Mouse (Mus musculus) yolk sac, embryonic 10.5 days (tissue): Measurements from ENCODE around the gene Riok2.

Experiments
- DNase-seq: peaks from one replicate; pipeline ENCODE4 v3.0.0-alpha.2; 2017; ENCODE audit warnings: low spot score

Riok2 gene

GRCm38 (mm10) chr17:17408137-17408536 is 34.0 kb downstream of the Riok2 start:
- DNase-seq: no peak

DNA sequence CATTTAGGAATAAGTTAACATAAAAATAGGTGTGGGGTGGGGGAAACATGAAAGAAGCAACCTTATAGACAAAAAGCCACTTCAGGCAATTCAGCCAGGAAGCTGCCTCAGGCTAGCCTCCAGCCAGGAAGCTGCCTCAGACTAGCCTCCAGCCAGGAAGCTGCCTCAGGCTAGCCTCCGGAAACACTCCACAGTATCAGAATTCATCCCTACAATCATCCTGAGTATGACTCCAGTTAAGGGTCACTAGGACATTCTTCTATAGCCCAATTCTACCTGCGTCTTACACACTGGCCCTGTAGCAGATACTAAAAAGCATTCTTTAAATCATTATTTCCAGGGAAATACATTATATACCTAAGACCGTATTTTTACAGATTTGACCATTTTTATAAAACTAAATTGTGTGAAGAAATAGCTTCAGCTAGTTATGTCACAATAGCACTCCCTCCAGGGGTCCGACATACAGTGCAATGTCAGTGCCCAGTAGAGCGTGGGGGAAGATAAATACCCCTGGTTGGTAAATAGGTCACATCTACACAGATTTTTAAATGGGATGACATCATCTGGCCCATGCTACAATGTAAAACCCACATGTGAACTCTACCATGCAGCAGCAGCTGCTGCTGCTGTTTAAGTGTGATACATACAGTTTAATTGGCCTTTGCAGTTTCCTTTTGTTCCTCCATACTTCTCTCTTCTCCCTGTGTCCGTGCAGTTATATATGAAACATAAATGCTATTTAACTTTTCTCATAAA is 34.8 kb downstream of the Riok2 start:
- DNase-seq: no peak

GRCm38 (mm10) chr17:17409601-17410000 is 35.5 kb downstream of the Riok2 start:
- no peak for DNase-seq

DNA sequence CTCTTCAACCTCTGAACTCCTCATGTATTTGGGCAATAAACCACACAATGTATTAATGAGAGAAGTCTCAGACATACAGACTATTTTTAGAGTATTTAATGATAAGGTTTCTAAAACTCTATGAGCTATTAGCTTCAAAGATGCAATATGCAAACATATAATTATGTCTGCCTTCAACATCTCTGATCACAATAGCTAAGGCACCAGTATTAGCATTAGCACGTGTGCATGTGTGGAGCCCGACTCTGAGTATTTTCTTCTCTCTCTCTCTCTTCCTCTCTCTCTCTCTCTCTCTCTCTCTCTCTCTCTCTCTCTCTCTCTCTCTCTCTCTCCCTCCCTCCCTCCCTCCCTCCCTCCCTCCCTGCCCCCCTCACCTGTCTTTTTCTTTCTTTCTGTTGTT is 37.3 kb downstream of the Riok2 start:
- DNase-seq: no peak

DNA sequence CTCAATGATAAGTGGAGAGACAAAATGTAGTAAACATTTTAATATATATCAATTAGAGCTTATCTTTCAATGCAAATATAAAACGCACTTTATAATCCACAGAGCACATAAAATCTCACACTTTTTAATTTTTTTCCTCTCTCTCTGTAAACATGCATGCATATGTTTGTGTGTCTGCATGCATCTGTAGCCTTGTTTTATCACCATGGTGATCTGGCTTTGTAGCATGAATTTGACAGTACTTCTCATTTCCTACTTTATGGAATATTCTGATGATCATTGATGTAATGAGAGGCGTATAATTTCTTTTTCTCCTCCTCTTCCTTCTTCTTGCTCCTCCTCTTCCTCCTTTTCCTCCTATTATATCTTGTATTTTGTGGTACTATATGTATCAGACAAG is 38.1 kb downstream of the Riok2 start:
- no peak for DNase-seq

DNA sequence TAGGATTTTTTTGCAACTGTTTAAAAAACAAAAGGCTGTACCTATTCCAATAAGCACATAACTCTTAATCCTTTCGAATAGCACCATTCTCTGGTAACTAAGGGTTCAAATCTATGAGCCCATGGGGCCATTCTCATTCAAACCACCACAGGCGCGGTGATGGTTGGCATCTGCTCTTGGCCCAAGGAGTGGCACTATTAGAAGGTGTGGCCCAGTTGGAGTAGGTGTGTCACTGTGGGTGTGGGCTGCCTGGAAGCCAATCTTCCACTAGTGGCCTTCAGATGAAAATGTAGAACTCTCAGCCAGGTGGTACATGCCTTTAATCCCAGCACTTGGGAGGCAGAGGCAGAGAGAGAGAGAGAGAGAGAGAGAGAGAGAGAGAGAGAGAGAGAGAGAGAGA is 40.1 kb downstream of the Riok2 start:
- DNase-seq: no peak

DNA sequence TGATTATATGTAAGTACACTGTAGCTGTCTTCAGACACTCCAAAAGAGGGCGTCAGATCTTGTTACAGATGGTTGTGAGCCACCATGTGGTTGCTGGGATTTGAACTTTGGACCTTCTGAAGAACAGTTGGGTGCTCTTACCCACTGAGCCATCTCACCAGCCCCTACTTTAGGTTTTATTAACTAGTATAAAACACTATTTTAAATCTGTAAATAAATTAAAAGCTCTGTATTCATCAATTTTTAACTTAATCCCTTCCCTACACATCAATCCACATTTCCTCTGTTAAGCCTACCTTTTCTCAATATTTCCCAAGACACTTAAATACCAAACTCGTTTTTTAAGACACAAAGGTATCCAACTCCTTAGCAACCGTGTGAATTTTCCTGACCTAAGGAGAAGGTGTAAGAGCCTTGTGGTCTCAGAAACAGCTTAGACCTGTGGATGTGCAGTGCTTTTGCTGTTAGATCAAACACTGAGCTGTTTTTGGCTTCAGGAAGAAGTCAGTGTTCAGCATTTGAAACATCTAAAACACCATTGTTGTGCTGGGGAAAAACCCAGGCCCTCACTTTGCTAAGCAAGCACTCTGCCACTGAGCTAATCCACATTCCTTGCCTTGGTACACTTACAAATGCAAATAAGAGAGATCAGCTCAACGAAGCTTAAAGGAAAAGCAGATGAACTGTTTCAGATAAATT is 50.6 kb downstream of the Riok2 start:
- DNase-seq: no peak

- no peak for DNase-seq
Measured at GRCm38 (mm10) chr17:17425308-17425813, 51.3 kb downstream of the Riok2 start.

DNA sequence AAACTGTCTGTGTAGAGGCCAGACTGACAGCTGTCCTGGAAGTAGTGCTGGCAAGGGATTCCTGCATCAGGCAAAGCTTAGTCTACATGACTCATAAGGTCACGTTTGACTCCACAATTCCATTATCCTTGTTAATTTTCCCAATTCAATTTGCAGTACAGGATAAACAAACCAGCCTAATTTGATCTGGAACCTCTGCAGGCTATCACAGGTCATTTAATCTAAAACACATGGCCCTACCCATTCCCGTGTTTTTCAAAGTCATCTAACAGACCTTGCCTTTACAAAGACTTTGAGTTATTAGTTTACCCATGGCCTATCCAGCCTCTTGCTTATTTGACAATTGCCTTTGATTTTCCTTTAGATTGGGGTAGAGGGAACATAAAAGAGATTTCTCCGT is 51.8 kb downstream of the Riok2 start:
- DNase-seq: no peak

- no peak for DNase-seq
Measured at GRCm38 (mm10) chr17:17428888-17429287, 54.8 kb downstream of the Riok2 start.

GRCm38 (mm10) chr17:17433679-17434078 is 59.6 kb downstream of the Riok2 start:
- DNase-seq: no peak

GRCm38 (mm10) chr17:17438576-17439191 is 64.6 kb downstream of the Riok2 start:
- peak; percentile 38 for DNase-seq

DNA sequence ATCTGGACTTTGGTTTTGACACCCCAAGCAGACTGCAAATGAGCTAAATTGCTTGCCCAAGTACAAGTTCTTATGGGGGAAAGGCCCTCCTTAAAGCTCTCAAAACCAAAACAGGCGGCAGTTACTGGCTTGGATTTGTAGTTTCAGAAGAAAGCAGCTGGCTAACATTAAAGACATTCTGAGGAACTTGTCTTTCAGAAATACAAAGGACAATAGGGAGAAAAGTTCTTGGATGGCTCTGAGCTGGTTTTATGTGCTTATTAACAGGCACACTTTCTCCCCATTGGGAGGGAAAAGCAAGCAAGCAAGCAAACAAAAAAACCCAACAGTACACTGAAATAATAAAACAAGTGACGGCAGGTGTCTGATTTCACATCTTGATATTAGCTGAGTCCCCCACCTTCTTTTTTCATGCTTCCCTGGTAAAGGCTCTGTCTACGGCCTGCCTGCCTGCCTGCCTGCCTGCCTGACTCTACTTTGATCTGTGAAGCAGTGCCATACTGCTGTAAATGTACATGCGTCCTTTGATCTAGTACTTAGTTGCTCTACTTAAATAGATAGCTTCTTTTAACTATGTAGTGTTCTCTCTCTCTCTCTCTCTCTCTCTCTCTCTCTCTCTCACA is 67.9 kb downstream of the Riok2 start:
- no peak for DNase-seq

DNA sequence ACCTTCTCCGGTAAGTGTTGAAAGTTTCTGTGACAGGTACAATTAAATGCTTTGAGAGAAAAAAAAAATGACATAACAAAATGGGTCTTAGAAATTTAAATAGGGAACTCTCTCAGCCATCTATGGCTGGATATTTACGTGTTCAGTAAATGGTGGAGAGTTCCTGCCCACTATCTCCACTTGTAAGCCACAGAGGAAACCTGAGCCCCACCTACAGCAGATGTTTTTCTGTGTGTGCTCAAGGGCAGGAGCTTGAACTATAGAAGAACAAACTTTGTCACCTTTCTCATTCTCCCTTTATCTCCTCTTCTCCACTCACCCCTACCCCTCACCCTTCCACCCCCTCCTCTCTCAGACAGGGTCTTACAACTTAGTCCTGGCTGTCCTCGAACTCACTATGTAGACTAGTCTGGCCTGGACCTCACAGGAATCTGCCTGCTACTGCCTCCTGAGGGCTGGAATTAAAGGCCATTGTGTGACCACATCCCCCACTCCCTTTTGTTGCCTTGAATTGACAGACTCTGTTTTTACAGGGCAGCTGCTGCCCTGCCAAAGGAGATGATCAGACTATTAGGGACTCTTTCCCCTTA is 70.3 kb downstream of the Riok2 start:
- DNase-seq: no peak
